7 mouse cellular contexts compared by ENCODE assay signal in the genomic region with DNA sequence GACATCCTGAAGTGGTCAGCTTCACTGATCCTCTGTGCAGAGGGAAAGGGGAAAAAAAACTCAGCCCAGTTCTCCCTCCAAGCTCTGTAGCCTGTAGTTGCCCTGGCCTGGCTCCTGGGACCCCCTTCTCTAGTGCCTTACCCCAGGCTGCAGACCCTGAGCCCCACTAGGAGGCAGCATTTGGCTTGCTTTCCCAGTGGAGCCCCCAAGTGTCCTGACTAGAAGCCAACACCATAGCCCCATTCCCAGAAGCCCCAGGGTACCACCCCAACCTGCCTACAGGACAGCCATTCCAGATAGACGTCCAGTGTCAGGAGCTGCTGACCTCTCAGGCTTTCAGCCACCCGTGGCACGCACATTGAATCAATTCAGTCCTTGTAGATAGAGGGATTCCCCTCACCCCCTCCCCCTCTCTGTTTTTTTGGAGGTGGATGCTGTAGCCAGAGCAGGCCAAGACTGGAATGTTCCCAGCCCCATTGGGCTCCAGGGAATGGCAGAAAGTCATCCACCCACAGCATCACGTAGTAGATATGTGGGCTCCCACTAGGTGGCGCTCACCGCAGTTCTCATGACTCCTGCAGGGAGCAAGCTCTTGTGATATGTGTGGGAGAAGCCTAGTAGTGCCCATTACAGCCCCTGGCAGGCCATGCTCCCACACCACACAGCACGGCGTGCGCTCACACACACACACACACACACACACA. TPM values are rescaled to one million over a fixed set of nuclear protein-coding genes. Genes with fewer than 3 reads are reported as not detected.
A peak's percentile ranks its signal among the peaks of the same experiment; 100 is the strongest.
DNase-seq lines count a peak whose midpoint lies in the region; ATAC-seq and TF ChIP-seq lines count a peak whose summit lies in the region.

No protein-coding gene starts in this region.

- peak; percentile 71 to 90 for DNase-seq in adrenal gland, adult (ENCODE audit: inconsistent age in 2 of 2, low spot score in 1 of 2)
- peak; percentile 91 to 95 for DNase-seq in cerebellum, postnatal 10 days
- DNase-seq in frontal cortex, postnatal 10 days (ENCODE audit: low spot score in 2 of 2) = peak; percentile 74
- DNase-seq in intestine, embryonic 14.5 days (ENCODE audit: low spot score) = peak; percentile 81
- DNase-seq in left cerebral cortex, adult 8-10 months (ENCODE audit: low spot score in 2 of 2) = peak; percentile 70 to 75
- DNase-seq in spleen, adult 2 months (ENCODE audit: low read depth in 1 of 2, low spot score in 2 of 2) = peak in 1 of 2 experiments; percentile 64

- TF ChIP-seq CTCF in spleen, adult 2 months (IDR thresholded peaks at IDR 0.05; ENCODE audit: extremely low read depth, insufficient read depth, insufficient read length, insufficient replicate concordance) = peak; percentile 59; the same call in 1 of the 2 replicates

- H3K36me3 ChIP-seq in intestine, embryonic 14.5 days (ENCODE audit: control insufficient read depth, insufficient read depth, low read length) = peaks cover 53% of the 10 kb centered on the region
- peaks cover 33% of the 10 kb centered on the region for H3K36me3 ChIP-seq in midbrain, embryonic 13.5 days
- peaks cover 18% of the 10 kb centered on the region for H3K36me3 ChIP-seq in spleen, adult 2 months (ENCODE audit: control insufficient read depth, insufficient read depth, low read length)

- H3K27me3 ChIP-seq in intestine, embryonic 14.5 days (replicated peaks; ENCODE audit: control insufficient read depth, insufficient read depth, low read length) = no peaks in the 10 kb centered on the region
- no peaks in the 10 kb centered on the region for H3K27me3 ChIP-seq in midbrain, embryonic 13.5 days
- H3K27me3 ChIP-seq in spleen, adult 2 months (ENCODE audit: control insufficient read depth, insufficient read depth, low read length) = no peaks in the 10 kb centered on the region

- WGBS in intestine, embryonic 14.5 days = 70% methylated on average over 9 of the region's 9 CpGs
- 49% methylated on average over 6 of the region's 9 CpGs for WGBS in midbrain, embryonic 13.5 days
- 78% methylated on average over 9 of the region's 9 CpGs for WGBS in spleen, adult 2 months

- H3K9ac ChIP-seq in intestine, embryonic 14.5 days (ENCODE audit: low read length) = no peak overlapping the region
- no peak overlapping the region for H3K9ac ChIP-seq in midbrain, embryonic 13.5 days (replicated peaks)

- ATAC-seq in intestine, embryonic 14.5 days (replicated peaks; ENCODE audit: low FRiP score, low TSS enrichment, low read depth) = peak; percentile 38; the same call in 1 of the 2 replicates
- peak; percentile 59 for ATAC-seq in midbrain, embryonic 13.5 days

- H3K27ac ChIP-seq in intestine, embryonic 14.5 days (ENCODE audit: low read depth) = no peak overlapping the region
- no peak overlapping the region for H3K27ac ChIP-seq in midbrain, embryonic 13.5 days
- no peak overlapping the region for H3K27ac ChIP-seq in spleen, adult 2 months (ENCODE audit: insufficient read depth, low read length)

- no peak overlapping the region for H3K4me2 ChIP-seq in intestine, embryonic 14.5 days (ENCODE audit: low read length)
- no peak overlapping the region for H3K4me2 ChIP-seq in midbrain, embryonic 13.5 days (replicated peaks)

- no peak overlapping the region for H3K4me3 ChIP-seq in intestine, embryonic 14.5 days (ENCODE audit: low read depth, low read length)
- H3K4me3 ChIP-seq in midbrain, embryonic 13.5 days (replicated peaks) = no peak overlapping the region
- no peak overlapping the region for H3K4me3 ChIP-seq in spleen, adult 2 months (ENCODE audit: extremely low read depth, insufficient read depth, insufficient read length)

- H3K4me1 ChIP-seq in intestine, embryonic 14.5 days (replicated peaks; ENCODE audit: control insufficient read depth, insufficient read depth, low read length) = no peaks in the 10 kb centered on the region
- no peaks in the 10 kb centered on the region for H3K4me1 ChIP-seq in midbrain, embryonic 13.5 days (replicated peaks)
- H3K4me1 ChIP-seq in spleen, adult 2 months (ENCODE audit: control insufficient read depth, insufficient read depth, insufficient read length) = no peaks in the 10 kb centered on the region

- H3K9me3 ChIP-seq in intestine, embryonic 14.5 days (ENCODE audit: control insufficient read depth, low read length) = peaks cover 6% of the 10 kb centered on the region; the same call in 1 of the 2 replicates
- no peaks in the 10 kb centered on the region for H3K9me3 ChIP-seq in midbrain, embryonic 13.5 days

- TF ChIP-seq POLR2A in spleen, adult 2 months (IDR thresholded peaks at IDR 0.05; ENCODE audit: low read depth, low read length) = no peak

RNA-seq across cellular contexts. Expression of gene Eif4g3, which starts 28.8 kb away (rescaled TPM):
- polyA plus RNA-seq in intestine, embryonic 14.5 days (2014; fragmentation: Nextera tagmentation; extraction: Ambion mirVana) = 37.0 and 40.7 TPM in 2 replicates
- 100 to 1,000 TPM; 147 to 156 (median 154) TPM for total RNA-seq in left cerebral cortex, adult 8-10 months (2022)
- 50.1 and 55.5 TPM in 2 replicates for polyA plus RNA-seq in midbrain, embryonic 13.5 days (2015; fragmentation: Nextera tagmentation; extraction: Ambion mirVana)
- polyA plus RNA-seq in spleen, adult 2 months (2012; rRNA removed) = 48.9 and 59.6 TPM in 2 replicates
